In genomic region chr11:90046211-90046610, GRCm38 (mm10) we compare ENCODE assay signal across 23 mouse cellular contexts. TPM values are rescaled to one million over a fixed set of nuclear protein-coding genes. Genes with fewer than 3 reads are reported as not detected.
"Had no signal": no experiment of that assay in that cellular context is flagged by ENCODE, and none has a peak within 500 bp of the region (broad histone marks: within the 10 kb centered on the region; RNA-seq: fewer than 3 reads in every experiment).

No protein-coding gene starts in this region.

- H3K4me2 ChIP-seq: limb, embryonic 12.5 days; limb, embryonic 15.5 days; liver, embryonic 11.5 days; lung, embryonic 14.5 days; midbrain, embryonic 13.5 days; neural tube, embryonic 13.5 days had no signal

- H3K4me3 ChIP-seq: limb, embryonic 12.5 days; limb, embryonic 15.5 days; megakaryocyte, embryonic 14.5 days; midbrain, embryonic 10.5 days; midbrain, embryonic 13.5 days; myocyte; neural tube, embryonic 13.5 days had no signal

- H3K27me3 ChIP-seq: limb, embryonic 12.5 days; megakaryocyte, embryonic 14.5 days; midbrain, embryonic 13.5 days; neural tube, embryonic 13.5 days had no signal

- H3K4me1 ChIP-seq: megakaryocyte, embryonic 14.5 days; midbrain, embryonic 10.5 days; midbrain, embryonic 13.5 days; neural tube, embryonic 13.5 days had no signal

- ATAC-seq: liver, postnatal 0 days; lung, postnatal 0 days; midbrain, embryonic 13.5 days; midbrain, embryonic 16.5 days had no signal

- DNase-seq: kidney, adult 9 months; kidney, postnatal 10 days; kidney, postnatal 4 days; left cerebral cortex, postnatal 4 days; liver, postnatal 0 days; lung, embryonic 14.5 days; lung, postnatal 36 days; retina, postnatal 1 day; right cerebral cortex, postnatal 25 days; thymus, adult 18-20 months; thymus, postnatal 36 days had no signal

- H3K27ac ChIP-seq: limb, embryonic 12.5 days; limb, embryonic 15.5 days; liver, embryonic 14.5 days; midbrain, embryonic 10.5 days; midbrain, embryonic 13.5 days; neural tube, embryonic 13.5 days had no signal

- H3K9ac ChIP-seq: limb, embryonic 12.5 days; limb, embryonic 15.5 days; liver, embryonic 14.5 days; liver, postnatal 0 days; lung, embryonic 14.5 days; midbrain, embryonic 13.5 days; neural tube, embryonic 13.5 days had no signal

- H3K9me3 ChIP-seq: limb, embryonic 12.5 days; limb, embryonic 15.5 days; megakaryocyte, embryonic 14.5 days; midbrain, embryonic 10.5 days; midbrain, embryonic 13.5 days; neural tube, embryonic 13.5 days had no signal

- H3K36me3 ChIP-seq: limb, embryonic 12.5 days; limb, embryonic 15.5 days; midbrain, embryonic 10.5 days; midbrain, embryonic 13.5 days; neural tube, embryonic 13.5 days had no signal

RNA-seq across cellular contexts. Expression of gene Tmem100, which starts 16.1 kb away (rescaled TPM):
- total RNA-seq: monocyte, adult 5-6 weeks had no signal
- polyA plus RNA-seq: myocyte had no signal
